Mouse (Mus musculus) gastrocnemius, postnatal 25 days (tissue): ENCODE results near the gene Sgta. TPM values are rescaled to one million over a fixed set of nuclear protein-coding genes. Genes with fewer than 3 reads are reported as not detected.
"Not testable (repeated sequence)": the region's sequence is repeated elsewhere in the genome, so short reads cannot be mapped to it uniquely, and the experiment has no call there.

Experiments used
- DNase-seq: peaks from one replicate; pipeline ENCODE4 v3.0.0; 2022
- total RNA-seq, 2 experiments: library from RNA; stranded (reverse); gene quantifications; 1 replicate in 1 of 2; 2 replicates in 1 of 2; pipeline ENCODE4 v1.2.3; 2021

Sgta gene
- total RNA-seq, 2 experiments from 2014 or later: 82.2 to 85.2 TPM

GRCm38 (mm10) chr10:81058896-81059295, 1.1 kb downstream of the Sgta start:
- DNase-seq: no peak

GRCm38 (mm10) chr10:81057406-81058130, 2.4 kb downstream of the Sgta start:
- no peak for DNase-seq

GRCm38 (mm10) chr10:81055802-81056340, 4.1 kb downstream of the Sgta start:
- DNase-seq: not testable (repeated sequence)

GRCm38 (mm10) chr10:81055169-81055568, 4.8 kb downstream of the Sgta start:
- DNase-seq: no peak

GRCm38 (mm10) chr10:81052577-81052976, 7.4 kb downstream of the Sgta start:
- no peak for DNase-seq

- DNase-seq: no peak
These were observed 8.8 kb downstream of the Sgta start for GRCm38 (mm10) chr10:81051133-81051532.

GRCm38 (mm10) chr10:81050645-81051044, 9.3 kb downstream of the Sgta start:
- no peak for DNase-seq

- DNase-seq: not testable (repeated sequence)
These were observed 14.7 kb downstream of the Sgta start for GRCm38 (mm10) chr10:81045246-81045645.

GRCm38 (mm10) chr10:81041458-81042175, 18.4 kb downstream of the Sgta start:
- DNase-seq: no peak

GRCm38 (mm10) chr10:81036988-81037580, 22.9 kb downstream of the Sgta start, which contains the start of gene Slc39a3:
Slc39a3 (minus strand) TSS chr10:81037426.
- DNase-seq: peak; percentile 97

- DNase-seq: no peak
These were observed 23.7 kb downstream of the Sgta start for GRCm38 (mm10) chr10:81036251-81036650.

- DNase-seq: no peak
These were observed 26.4 kb downstream of the Sgta start for GRCm38 (mm10) chr10:81033586-81033985.

- no peak for DNase-seq
These were observed 30.9 kb downstream of the Sgta start for GRCm38 (mm10) chr10:81029031-81029430.

GRCm38 (mm10) chr10:81028219-81028618, 31.8 kb downstream of the Sgta start:
- no peak for DNase-seq

GRCm38 (mm10) chr10:81027331-81027730, 32.6 kb downstream of the Sgta start:
- DNase-seq: peak; percentile 58

GRCm38 (mm10) chr10:81026857-81027256, 33.1 kb downstream of the Sgta start:
- no peak for DNase-seq

GRCm38 (mm10) chr10:81025639-81026275, 34.2 kb downstream of the Sgta start, which contains the start of gene Diras1:
Diras1 (minus strand) TSS chr10:81025662.
- no peak for DNase-seq

- DNase-seq: no peak
These were observed 34.8 kb downstream of the Sgta start for GRCm38 (mm10) chr10:81025047-81025621.

GRCm38 (mm10) chr10:81024346-81024937, 35.5 kb downstream of the Sgta start:
- DNase-seq: no peak

- DNase-seq: no peak
These were observed 37.2 kb downstream of the Sgta start for GRCm38 (mm10) chr10:81022744-81023143.

- no peak for DNase-seq
These were observed 38.4 kb downstream of the Sgta start for GRCm38 (mm10) chr10:81021547-81022110.
